Mouse (Mus musculus): ENCODE data around the gene Btnl9. TPM values are rescaled to one million over a fixed set of nuclear protein-coding genes. Genes with fewer than 3 reads are reported as not detected.

Gene Btnl9
- not detected for polyA plus RNA-seq (2017; shearing (Covaris generic))

DNA sequence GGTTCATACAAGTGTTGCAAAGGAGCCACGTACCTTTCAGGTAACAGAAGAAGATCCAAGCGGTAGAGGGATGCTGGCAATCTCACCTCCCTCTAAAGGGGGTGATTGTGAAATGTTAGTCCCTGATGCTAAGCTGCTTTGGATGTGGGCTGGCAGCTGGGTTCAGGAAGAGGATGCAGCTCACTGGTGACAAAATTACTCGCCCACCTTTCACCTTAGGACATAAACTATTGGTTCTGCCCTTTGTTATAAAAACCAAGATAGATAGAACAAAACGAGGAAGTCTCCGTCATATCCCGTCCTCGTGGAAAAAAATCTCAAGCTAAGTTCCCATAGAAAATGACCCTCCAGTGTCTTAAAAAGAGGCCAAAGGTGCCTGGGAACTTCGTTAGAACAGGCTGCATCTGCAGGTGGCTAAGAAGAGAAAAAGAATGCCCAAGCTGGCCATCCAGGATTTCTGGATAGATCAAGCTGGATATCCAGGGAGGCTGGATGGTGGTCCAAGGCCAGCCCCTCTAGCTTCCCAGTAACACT lies at the start of gene Btnl9:
Gene Btnl9 (minus strand): TSS at position 205 of the 534 bp plus-strand sequence.

DNA sequence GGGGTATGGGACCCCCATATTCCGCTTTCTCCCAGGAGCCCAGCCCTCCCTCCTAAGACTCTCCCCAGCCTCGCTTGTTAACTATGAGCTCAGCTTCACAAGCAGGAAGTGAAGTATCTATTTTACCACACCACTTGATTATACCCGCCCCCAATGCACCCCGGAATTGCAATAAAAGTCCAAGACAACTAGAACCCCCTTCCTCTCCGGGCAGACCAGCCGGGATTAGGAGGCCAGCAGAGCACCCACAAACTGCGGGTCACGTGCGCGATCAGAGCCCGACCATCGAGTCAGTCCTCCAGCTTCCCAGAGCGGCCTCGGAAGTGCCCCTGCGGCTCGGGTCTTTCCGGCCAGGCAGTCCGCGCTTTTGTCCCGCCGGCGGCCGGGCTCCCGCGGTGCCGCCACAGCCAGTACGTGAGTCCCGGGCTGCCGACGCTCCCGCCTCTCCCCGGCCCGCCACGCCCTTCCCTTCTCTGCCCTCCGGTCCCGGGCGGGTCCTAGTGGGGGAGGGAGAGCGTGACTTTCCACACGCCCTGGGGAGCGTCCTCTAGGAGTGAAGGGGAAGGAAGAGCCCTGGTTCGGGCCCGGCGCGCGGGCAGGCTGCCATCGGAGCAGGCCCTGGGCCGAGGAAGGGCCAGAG lies 16.3 kb upstream of the Btnl9 start, which contains the start of gene Zfp62:
Gene Zfp62 (plus strand): TSS at position 164 of the 640 bp plus-strand sequence.

DNA sequence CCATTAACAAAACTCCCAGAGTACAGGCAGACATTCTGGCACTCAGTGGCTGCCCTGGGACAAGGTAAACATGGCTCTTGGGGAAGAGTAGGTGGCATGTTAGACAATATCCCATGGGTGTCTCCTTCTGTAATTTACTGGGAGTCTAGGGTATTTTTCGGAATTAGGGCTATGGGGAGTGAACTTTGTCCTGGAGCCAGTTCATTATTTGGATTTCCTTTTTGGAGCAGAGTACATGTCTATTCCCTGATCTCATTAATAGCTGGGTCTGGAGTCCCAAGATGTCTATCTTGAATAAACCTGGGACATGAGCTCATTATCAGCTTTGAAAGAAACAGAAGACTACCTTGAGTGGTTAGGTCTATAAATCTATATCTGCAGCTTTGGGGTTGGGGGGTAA lies 32.9 kb downstream of the Btnl9 start, which contains the start of gene Olfr1394:
Gene Olfr1394 (plus strand): TSS at position 301 of the 400 bp plus-strand sequence.

DNA sequence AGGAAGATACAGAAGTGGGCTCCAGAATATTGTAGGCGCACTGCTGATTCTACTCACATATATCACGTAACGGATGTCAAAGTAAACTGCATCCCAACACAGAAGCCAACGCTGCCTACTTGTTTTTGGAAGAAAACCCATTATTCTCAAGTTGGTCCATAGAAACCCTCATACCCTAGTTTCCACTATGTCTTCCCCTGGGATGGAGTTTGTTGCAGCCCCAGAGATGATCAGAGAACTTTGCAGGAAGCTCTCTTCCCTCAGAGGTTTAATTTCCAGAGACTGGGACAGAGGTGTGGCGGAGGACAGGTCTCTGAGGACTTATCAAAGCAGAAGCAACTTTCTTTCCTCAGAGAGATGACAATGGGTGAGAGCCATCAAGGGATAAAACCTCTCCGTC lies 45.0 kb downstream of the Btnl9 start, which contains the start of gene Olfr1395:
Gene Olfr1395 (plus strand): TSS at position 301 of the 400 bp plus-strand sequence.

Other genes starting within 250 kb of the Btnl9 start
- 224 TPM for gene Psme2b, start 241.0 kb downstream of the Btnl9 start, polyA plus RNA-seq (2017; shearing (Covaris generic))
- 1.0 TPM for gene Olfr56, start 208.3 kb downstream of the Btnl9 start, polyA plus RNA-seq (2017; shearing (Covaris generic))
- 215 TPM for gene 9930111J21Rik1, start 207.8 kb downstream of the Btnl9 start, polyA plus RNA-seq (2017; shearing (Covaris generic))
- 5.1 TPM for gene Gm12185, start 194.9 kb downstream of the Btnl9 start, polyA plus RNA-seq (2017; shearing (Covaris generic))
- gene Tgtp1, start 193.0 kb downstream of the Btnl9 start, polyA plus RNA-seq (2017; shearing (Covaris generic)) = 197 TPM
- gene 9930111J21Rik2, start 135.9 kb downstream of the Btnl9 start, polyA plus RNA-seq (2017; shearing (Covaris generic)) = 116 TPM
- gene Tgtp2, start 123.0 kb downstream of the Btnl9 start, polyA plus RNA-seq (2017; shearing (Covaris generic)) = 249 TPM
- 436 TPM for gene Ifi47, start 110.6 kb downstream of the Btnl9 start, polyA plus RNA-seq (2017; shearing (Covaris generic))
- gene Olfr1396, start 72.3 kb downstream of the Btnl9 start, polyA plus RNA-seq (2017; shearing (Covaris generic)) = not detected
- gene Olfr1395, start 44.9 kb downstream of the Btnl9 start, polyA plus RNA-seq (2017; shearing (Covaris generic)) = not detected
- not detected for gene Olfr1394, start 32.8 kb downstream of the Btnl9 start, polyA plus RNA-seq (2017; shearing (Covaris generic))
- 59.5 TPM for gene Zfp62, start 16.1 kb upstream of the Btnl9 start, polyA plus RNA-seq (2017; shearing (Covaris generic))
- 95.9 TPM for gene Mgat1, start 57.0 kb upstream of the Btnl9 start, polyA plus RNA-seq (2017; shearing (Covaris generic))
- gene Olfr1393, start 91.1 kb upstream of the Btnl9 start, polyA plus RNA-seq (2017; shearing (Covaris generic)) = 0.08 TPM
- not detected for gene Olfr1392, start 98.1 kb upstream of the Btnl9 start, polyA plus RNA-seq (2017; shearing (Covaris generic))
- not detected for gene Olfr10, start 117.6 kb upstream of the Btnl9 start, polyA plus RNA-seq (2017; shearing (Covaris generic))
- gene Olfr1391, start 135.6 kb upstream of the Btnl9 start, polyA plus RNA-seq (2017; shearing (Covaris generic)) = not detected
- not detected for gene Olfr1390, start 148.0 kb upstream of the Btnl9 start, polyA plus RNA-seq (2017; shearing (Covaris generic))
- not detected for gene Olfr1389, start 235.9 kb upstream of the Btnl9 start, polyA plus RNA-seq (2017; shearing (Covaris generic))
- 0.06 TPM for gene Olfr1388, start 249.5 kb upstream of the Btnl9 start, polyA plus RNA-seq (2017; shearing (Covaris generic))

Measured in CD4-positive, CD25-positive, alpha-beta regulatory T cell (primary cell).